Mouse (Mus musculus) neural tube, embryonic 12.5 days (tissue): Measurements from ENCODE around the gene 4932415D10Rik. TPM values are rescaled to one million over a fixed set of nuclear protein-coding genes. Genes with fewer than 3 reads are reported as not detected.

ENCODE experiments used
- polyA plus RNA-seq: library from polyadenylated mRNA; unstranded; fragments of >200 nt; fragmentation: Nextera tagmentation; extraction: Ambion mirVana; gene quantifications from 2 replicates; pipeline ENCODE4 v1.2.1, GENCODE M21; 2016

4932415D10Rik gene
- polyA plus RNA-seq, 1 experiment from 2014 or later: not detected

Other genes starting within 250 kb of the 4932415D10Rik start
- 5.0 and 6.9 TPM in 2 replicates for gene BC024063, start 233.2 kb downstream of the 4932415D10Rik start, polyA plus RNA-seq
- gene AU041133, start 188.6 kb downstream of the 4932415D10Rik start, polyA plus RNA-seq: 7.2 and 7.6 TPM in 2 replicates
- gene Zfp938, start 75.3 kb downstream of the 4932415D10Rik start, polyA plus RNA-seq: 16.4 and 17.6 TPM in 2 replicates
- 14.8 TPM in 2 replicates for gene Gm4924, start 37.7 kb upstream of the 4932415D10Rik start, polyA plus RNA-seq
- not detected in 2 replicates for gene Gm1553, start 176.0 kb upstream of the 4932415D10Rik start, polyA plus RNA-seq